Mouse (Mus musculus): ENCODE measurements around the gene Olfr78.

The Olfr78 gene

DNA sequence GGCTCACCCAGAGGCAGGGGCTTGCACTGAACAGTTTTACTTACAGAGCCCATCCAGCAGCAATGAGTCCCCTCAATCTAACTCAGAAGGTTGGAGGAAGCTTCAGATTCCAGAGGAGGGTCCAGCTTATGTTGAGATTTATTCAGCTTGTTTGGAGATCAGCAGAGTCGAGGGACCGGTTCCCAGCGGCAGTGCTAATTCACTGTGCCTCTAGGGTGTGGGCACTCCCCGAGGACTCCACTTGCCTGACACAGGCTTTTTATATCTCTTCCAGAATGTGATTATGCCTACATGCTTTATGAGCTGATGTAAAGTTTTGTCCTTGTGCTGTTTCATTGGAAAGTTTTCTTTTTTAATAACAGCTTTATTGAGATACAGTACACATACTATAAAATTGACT is at the start of gene Olfr78, which contains the start of gene Olfr560:
Olfr78 (minus strand) TSS at position 206 of the 400 bp plus-strand sequence.
Olfr560 (minus strand) TSS at position 101 of the 400 bp plus-strand sequence.
- no peak for DNase-seq (ENCODE audit: low read depth, low spot score)

DNA sequence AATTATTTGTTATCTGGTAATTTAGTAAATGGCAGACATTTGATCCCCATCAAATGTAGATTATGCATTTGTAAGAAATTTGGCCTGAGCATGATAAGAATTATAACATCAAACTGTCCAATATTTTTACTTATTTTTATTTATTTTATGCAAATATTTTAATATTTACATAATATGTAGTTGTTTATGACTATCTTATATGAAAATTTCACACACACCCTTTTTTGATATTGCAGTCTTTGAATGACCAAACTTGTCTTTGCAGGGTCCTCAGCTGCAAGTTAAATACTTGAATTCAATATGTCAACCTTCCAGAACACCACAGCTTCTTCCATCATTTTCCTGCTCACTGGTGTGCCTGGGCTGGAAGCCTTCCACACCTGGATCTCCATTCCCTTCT is 43.9 kb upstream of the Olfr78 start, which contains the start of gene Olfr564:
Olfr564 (plus strand) TSS at position 301 of the 400 bp plus-strand sequence.
- DNase-seq (ENCODE audit: low read depth, low spot score): no peak

DNA sequence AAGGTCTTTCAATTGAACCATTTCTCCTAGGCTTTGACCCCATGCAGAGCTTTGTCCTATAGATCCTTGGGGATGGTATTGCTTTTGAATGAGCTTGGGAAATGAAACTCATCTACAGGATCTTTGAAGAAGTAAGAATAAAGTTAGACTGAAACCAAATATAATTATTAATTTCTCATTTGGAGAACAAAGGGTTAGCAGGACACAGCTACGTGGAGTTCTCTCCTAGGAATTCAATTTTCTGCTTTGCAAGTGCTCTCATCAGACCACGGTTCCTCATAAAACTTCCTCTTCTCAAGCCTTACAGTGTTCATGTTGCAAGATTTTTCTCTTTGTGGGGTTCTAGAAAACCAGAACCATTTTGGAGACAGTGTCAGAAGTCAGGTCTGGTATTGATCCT is 11.7 kb upstream of the Olfr78 start, which contains the start of gene Olfr561:
Olfr561 (plus strand) TSS at position 301 of the 400 bp plus-strand sequence.
- DNase-seq (ENCODE audit: low read depth, low spot score): no peak

DNA sequence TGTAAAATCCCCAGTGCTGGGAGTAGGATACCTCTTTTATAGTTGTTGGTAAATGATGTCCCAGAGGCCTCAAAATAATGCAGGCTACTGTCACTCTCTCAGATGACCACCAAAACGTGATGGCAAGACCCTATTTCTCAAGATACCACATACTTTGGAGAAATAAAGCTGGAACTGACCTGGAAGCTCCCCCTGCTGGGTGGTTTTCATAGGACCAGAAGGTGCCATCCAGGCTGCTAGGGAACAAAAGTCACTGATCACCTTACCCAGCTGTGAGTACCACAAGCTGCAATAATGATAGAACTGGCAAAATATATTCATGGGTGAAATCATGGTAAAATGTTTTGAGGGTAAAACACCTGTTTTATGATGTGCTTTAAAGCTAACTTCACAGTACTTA is 7.2 kb downstream of the Olfr78 start:
- peak; percentile 6 for DNase-seq (ENCODE audit: low read depth, low spot score)

DNA sequence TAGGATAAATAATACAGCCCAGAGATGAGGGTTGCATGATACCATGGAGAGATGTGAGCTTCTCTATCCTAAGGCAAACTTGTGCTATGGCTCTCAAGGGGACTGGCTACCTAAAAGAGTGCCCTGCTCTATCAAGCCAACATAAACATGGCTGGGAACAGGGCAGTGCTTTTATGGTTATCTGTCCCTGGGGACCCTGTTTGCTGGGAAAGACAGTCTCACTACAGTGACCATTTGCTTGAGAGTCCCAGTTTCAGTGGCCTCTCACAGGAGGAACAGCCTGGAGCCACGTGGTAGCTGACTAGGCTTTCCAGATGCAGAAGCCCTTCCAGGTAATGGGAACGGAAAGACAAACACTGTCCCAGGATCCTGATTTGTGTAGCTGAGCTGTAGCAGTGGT is 21.6 kb downstream of the Olfr78 start:
- no peak for DNase-seq (ENCODE audit: low read depth, low spot score)

DNA sequence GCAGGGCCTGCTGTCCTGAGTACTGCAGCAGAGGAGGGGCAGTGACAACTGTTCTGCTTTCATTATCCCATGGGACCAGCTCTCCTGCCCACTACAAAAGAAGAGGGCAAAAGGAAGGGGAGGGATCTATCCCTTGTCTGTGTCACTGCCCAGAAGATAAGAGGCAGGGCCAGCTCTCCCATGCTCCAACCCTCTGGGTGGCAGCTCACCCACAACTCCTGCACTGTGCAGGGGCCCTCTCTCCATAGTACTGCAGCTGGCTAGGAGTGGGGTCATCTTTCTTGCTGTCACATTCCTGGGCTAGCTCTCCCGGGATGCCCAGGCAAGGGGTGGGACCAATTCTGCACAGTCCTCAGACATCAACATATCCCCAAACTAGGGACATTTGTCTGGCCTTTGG is 25.5 kb downstream of the Olfr78 start:
- DNase-seq (ENCODE audit: low read depth, low spot score): no peak

DNA sequence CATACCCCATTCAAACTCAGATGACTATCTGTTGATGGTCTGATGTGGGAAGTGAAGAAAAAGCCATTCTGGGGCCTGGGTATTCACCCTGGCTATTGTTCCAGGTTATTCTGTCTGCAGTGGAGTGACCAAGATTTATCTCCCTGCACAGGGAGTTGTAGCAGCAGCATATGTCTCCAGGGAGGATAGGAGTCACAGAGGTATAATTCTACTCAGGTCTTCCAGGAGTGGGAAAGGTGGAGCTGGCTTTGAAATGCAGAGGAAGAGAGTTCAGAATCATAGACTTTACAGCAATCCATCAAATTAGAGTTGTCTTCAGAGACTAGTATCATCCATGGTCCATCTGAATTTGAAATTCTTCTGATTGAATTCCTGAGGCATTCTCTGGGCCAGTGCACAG is 31.9 kb downstream of the Olfr78 start, which contains the start of gene Olfr559:
Olfr559 (minus strand) TSS at position 101 of the 400 bp plus-strand sequence.
- DNase-seq (ENCODE audit: low read depth, low spot score): no peak

DNA sequence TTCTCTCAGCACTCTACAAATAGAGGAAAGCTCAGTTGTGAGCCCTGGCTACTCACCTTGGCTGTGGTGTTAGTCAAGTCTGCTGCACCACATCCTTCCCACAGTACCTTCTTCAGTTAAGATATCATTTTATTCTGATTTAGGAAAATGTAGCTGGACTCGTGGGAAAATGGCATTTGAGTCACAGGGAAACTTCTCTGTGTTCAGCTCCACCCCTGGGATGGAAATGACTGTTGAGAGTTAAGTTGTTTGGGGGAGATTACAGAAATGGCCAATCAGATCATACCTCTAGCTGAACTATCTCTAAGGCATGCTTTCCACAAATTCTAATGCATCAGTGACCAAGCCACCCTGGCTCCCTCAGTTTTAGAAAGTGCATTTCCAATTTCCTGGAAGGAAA is 40.3 kb downstream of the Olfr78 start, which contains the start of gene Olfr33:
Olfr33 (minus strand) TSS at position 101 of the 400 bp plus-strand sequence.
- DNase-seq (ENCODE audit: low read depth, low spot score): no peak

DNA sequence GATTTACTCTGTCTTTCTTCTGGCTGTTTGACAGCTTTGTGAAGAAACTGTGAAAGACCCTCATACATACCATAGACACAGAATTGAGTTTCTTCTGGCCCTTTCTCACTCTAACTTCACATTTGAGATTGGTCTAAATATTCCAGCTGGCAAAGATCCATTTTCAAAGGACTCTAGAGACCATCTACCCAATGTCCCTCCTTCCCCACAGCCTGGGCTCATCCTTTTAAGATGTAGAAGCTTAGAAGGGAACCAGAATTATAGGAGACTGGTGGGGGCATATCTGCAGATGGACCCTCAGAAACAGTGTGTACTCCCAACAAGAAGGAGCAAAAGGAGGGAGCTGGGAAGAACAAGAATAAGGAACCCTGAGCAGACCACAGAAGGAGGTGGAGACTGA is 57.4 kb downstream of the Olfr78 start, which contains the start of gene Olfr558:
Olfr558 (plus strand) TSS at position 301 of the 400 bp plus-strand sequence.
- DNase-seq (ENCODE audit: low read depth, low spot score): no peak

DNA sequence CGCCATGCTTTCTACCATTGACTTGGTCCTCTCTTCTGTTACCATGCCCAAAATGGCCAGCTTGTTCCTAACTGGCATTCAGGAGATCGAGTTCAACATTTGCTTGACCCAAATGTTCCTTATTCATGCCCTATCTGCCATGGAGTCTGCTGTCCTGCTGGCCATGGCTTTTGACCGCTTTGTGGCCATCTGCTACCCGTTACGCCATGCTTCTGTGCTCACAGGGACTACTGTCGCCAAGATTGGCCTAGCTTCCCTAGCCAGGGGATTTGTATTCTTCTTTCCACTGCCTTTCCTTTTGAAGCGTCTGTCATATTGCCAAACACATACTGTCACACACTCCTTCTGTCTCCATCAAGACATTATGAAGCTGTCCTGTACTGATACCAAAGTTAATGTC is 60.8 kb downstream of the Olfr78 start:
- no peak for DNase-seq (ENCODE audit: low read depth, low spot score)

DNA sequence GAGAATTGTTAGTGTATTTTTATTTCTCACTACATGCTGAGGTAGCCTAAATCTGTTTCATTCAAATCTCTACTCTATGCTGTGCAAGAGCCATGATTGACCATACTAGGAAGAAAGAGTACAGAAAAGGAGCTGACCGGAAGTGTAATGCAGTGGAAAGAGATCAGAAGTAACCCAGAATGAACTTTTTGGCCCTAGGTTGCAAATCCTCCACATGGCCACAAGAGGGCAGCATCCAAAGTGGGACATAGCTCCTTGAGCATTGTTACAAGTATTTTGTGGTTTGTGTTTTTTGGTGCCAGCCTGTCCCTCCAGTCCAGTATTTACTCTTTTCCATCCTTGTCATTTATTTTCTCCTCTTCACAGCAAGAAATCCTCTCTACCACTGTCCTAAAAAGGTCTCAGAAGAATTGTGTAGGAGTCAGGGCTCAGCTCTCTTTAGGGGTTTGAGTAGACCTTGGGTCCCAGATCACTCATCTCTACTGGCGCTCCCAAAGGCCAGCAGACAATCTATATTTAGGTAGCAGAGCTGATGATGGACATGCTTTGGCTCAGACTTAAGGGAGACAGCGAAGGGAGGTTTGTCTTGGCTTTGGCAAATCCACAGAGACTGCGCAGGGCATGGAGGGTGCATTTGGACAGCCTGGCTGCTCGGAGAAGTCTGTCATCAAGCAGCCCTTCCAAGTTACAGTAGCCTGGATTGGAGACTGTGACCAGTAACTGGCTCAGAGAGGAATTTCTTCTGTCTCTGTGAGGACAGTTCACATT is 63.7 kb downstream of the Olfr78 start, which contains the start of gene Olfr557:
Olfr557 (plus strand) TSS at position 553 of the 768 bp plus-strand sequence.
- peak; percentile 54 for DNase-seq (ENCODE audit: low read depth, low spot score)

Data from A20 (cell line).